Mouse (Mus musculus) forebrain, embryonic 10.5 days (tissue): ENCODE results near the gene Nfatc4. TPM values are rescaled to one million over a fixed set of nuclear protein-coding genes. Genes with fewer than 3 reads are reported as not detected.

Experiments
- DNase-seq: peaks from one replicate; pipeline ENCODE4 v3.0.0-alpha.2; 2017; ENCODE audit warnings: low spot score; ENCODE audit errors: extremely low spot score
- H3K27ac ChIP-seq: fragments of 300-500 bp; sonication (generic); 2 replicates; pipeline ENCODE4 v1.5.1; 2016; ENCODE audit warnings: mild to moderate bottlenecking
- H3K27me3 ChIP-seq: fragments of 300-500 bp; sonication (generic); 2 replicates; pipeline ENCODE4 v1.6.1; 2016; ENCODE audit warnings: mild to moderate bottlenecking; ENCODE audit not compliant: poor library complexity, severe bottlenecking
- H3K36me3 ChIP-seq: fragments of 300-500 bp; sonication (generic); replicated peaks from 2 replicates; pipeline ENCODE4 v1.6.1; 2016; ENCODE audit warnings: mild to moderate bottlenecking, moderate library complexity
- H3K4me1 ChIP-seq: fragments of 300-500 bp; sonication (generic); 2 replicates; pipeline ENCODE4 v1.6.1; 2016
- H3K4me3 ChIP-seq: fragments of 300-500 bp; sonication (generic); 2 replicates; pipeline ENCODE4 v1.5.1; 2016; ENCODE audit warnings: mild to moderate bottlenecking, moderate library complexity
- H3K9me3 ChIP-seq: fragments of 300-500 bp; sonication (generic); 2 replicates; pipeline ENCODE4 v1.6.1; 2016; ENCODE audit warnings: mild to moderate bottlenecking, moderate library complexity
- WGBS: fragments of 180-500 bp; shearing (Covaris S2); methylation state at CpG from one replicate; pipeline ENCODE4 v1.1.7; 2016; 5-methylcytosine and 5-hydroxymethylcytosine counted together
- polyA plus RNA-seq: library from polyadenylated mRNA; unstranded; fragments of >200 nt; fragmentation: Nextera tagmentation; extraction: Ambion mirVana; gene quantifications from 2 replicates; pipeline ENCODE4 v1.2.1, GENCODE M21; 2016

Gene Nfatc4
- polyA plus RNA-seq, 1 experiment from 2014 or later: 39.1 TPM

DNA sequence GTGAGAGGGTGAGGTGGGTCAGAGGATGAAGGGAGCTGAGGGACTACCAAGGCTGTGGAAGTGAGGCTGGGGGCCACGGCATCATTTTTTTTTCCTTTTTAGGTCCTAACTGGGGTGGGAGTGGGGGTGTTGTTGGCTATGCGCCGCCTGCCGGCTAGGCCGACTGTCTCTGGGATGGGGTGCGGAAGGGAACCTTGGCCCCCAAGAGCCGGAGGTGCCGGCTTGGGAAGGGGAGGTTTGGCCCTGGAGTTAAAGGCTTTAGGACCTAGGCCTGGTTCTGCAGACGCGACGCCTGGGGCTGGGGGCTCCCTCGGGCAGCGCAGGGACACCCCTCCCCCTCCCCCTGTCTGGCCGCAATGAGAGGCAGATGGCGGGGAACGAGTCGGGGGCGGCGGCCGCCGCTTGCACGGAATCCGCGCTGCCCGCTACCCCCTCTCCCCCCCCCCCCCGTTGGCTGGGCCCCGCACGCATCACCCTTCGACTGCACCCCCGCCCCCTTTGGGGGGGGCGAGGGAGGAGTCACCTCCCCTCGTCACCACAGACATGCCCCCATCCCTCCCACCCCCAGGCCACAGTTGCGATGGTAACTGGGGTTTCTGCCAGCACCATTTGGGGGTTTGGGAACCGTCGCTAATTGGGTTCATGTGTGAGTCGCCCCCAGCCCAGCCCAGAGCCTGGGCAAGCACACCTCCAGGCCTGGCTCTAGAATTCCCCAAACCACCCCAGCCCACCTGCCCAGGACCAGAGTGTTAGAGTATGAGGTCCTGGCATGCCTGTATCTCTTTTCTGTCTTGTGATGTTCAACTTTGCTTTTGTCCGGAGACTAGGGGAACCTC is 2.5 kb downstream of the Nfatc4 start:
- under 1% methylated on average over 24 of the region's 37 CpGs for WGBS
- peaks cover 74% of the 10 kb centered on the region for H3K4me1 ChIP-seq
- no peaks in the 10 kb centered on the region for H3K9me3 ChIP-seq
- peak overlapping the region; percentile 98 for H3K27ac ChIP-seq
- DNase-seq: peak; percentile 65
- H3K36me3 ChIP-seq: peaks cover 39% of the 10 kb centered on the region
- H3K27me3 ChIP-seq: peaks cover 37% of the 10 kb centered on the region
- H3K4me3 ChIP-seq: peak overlapping the region; percentile 72

GRCm38 (mm10) chr14:55826142-55826541 is 3.2 kb downstream of the Nfatc4 start:
- Histone ChIP-seq H3K27ac (peak overlapping the region; percentile 98), H3K9me3 (no peaks in the 10 kb centered on the region), H3K36me3 (peaks cover 46% of the 10 kb centered on the region), H3K4me1 (peaks cover 74% of the 10 kb centered on the region), H3K4me3 (peak overlapping the region; percentile 72), H3K27me3 (peaks cover 37% of the 10 kb centered on the region)
- 3% methylated on average over 15 of the region's 15 CpGs for WGBS
- peak; percentile 34 for DNase-seq

- no peaks in the 10 kb centered on the region for H3K9me3 ChIP-seq
- peak overlapping the region; percentile 98 for H3K27ac ChIP-seq
- DNase-seq: peak; percentile 45
- peaks cover 52% of the 10 kb centered on the region for H3K36me3 ChIP-seq
- WGBS: 8% methylated on average over 41 of the region's 41 CpGs
- H3K4me1 ChIP-seq: peaks cover 74% of the 10 kb centered on the region
- peaks cover 37% of the 10 kb centered on the region for H3K27me3 ChIP-seq
- H3K4me3 ChIP-seq: peak overlapping the region; percentile 72
Measured at GRCm38 (mm10) chr14:55826551-55827340, 3.8 kb downstream of the Nfatc4 start.

GRCm38 (mm10) chr14:55828716-55829263 is 5.8 kb downstream of the Nfatc4 start:
- Histone ChIP-seq H3K4me3 (peak overlapping the region; percentile 13; the same call in 1 of the 2 replicates), H3K4me1 (peaks cover 61% of the 10 kb centered on the region), H3K36me3 (peaks cover 69% of the 10 kb centered on the region), H3K27ac (0 out of 2 replicates have a peak overlapping the region, but pooled peaks have one; percentile 44), H3K27me3 (peaks cover 37% of the 10 kb centered on the region), H3K9me3 (no peaks in the 10 kb centered on the region)
- WGBS: 40% methylated on average over 3 of the region's 3 CpGs
- DNase-seq: no peak

- no peak for DNase-seq
- H3K9me3 ChIP-seq: no peaks in the 10 kb centered on the region
- H3K27ac ChIP-seq: no peak overlapping the region
- 90% methylated on average over 16 of the region's 16 CpGs for WGBS
- no peak overlapping the region for H3K4me3 ChIP-seq
- H3K27me3 ChIP-seq: peaks cover 37% of the 10 kb centered on the region
- H3K4me1 ChIP-seq: peaks cover 55% of the 10 kb centered on the region
- H3K36me3 ChIP-seq: peaks cover 74% of the 10 kb centered on the region
Measured at GRCm38 (mm10) chr14:55829854-55830253, 6.9 kb downstream of the Nfatc4 start.

- Histone ChIP-seq H3K27ac (no peak overlapping the region), H3K4me3 (no peak overlapping the region), H3K4me1 (peaks cover 55% of the 10 kb centered on the region), H3K9me3 (no peaks in the 10 kb centered on the region), H3K36me3 (peaks cover 74% of the 10 kb centered on the region), H3K27me3 (peaks cover 36% of the 10 kb centered on the region)
- DNase-seq: no peak
- WGBS: 86% methylated on average over 4 of the region's 4 CpGs
Measured at GRCm38 (mm10) chr14:55830331-55830730, 7.4 kb downstream of the Nfatc4 start.

DNA sequence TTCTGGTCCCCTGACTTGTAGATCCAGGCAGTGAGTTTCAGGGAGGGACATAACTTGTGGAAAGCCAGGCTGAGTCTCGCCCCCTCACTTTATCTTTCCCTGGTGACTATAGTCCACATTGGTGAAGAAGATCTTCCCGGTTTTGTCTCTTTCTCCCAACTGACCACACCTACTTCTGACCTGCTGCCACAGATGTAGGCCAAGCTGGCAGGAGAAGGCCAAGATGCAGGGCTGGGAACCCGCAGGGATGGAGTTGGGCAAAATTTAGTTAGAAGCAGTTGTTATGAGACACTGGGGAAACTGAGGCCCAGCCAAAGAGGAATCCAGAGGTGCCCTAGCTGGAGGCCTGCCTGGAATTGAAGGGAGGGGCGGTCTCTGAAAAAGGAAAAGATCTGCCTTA is 10.2 kb downstream of the Nfatc4 start:
- 88% methylated on average over 4 of the region's 4 CpGs for WGBS
- H3K36me3 ChIP-seq: peaks cover 58% of the 10 kb centered on the region
- no peak for DNase-seq

GRCm38 (mm10) chr14:55834808-55835533 is 12.0 kb downstream of the Nfatc4 start:
- Histone ChIP-seq H3K36me3 (peaks cover 39% of the 10 kb centered on the region), H3K27ac (no peak overlapping the region), H3K27me3 (no peaks in the 10 kb centered on the region), H3K9me3 (no peaks in the 10 kb centered on the region), H3K4me1 (peaks cover 29% of the 10 kb centered on the region), H3K4me3 (no peak overlapping the region)
- 78% methylated on average over 5 of the region's 5 CpGs for WGBS
- DNase-seq: no peak

More for the DNA sequence above, 10.2 kb downstream of the Nfatc4 start:
- Histone ChIP-seq H3K4me1 (peaks cover 36% of the 10 kb centered on the region), H3K9me3 (no peaks in the 10 kb centered on the region), H3K4me3 (no peak overlapping the region), H3K27ac (no peak overlapping the region), H3K27me3 (peaks cover 8% of the 10 kb centered on the region)

GRCm38 (mm10) chr14:55838312-55838711 is 15.4 kb downstream of the Nfatc4 start:
- H3K27ac ChIP-seq: no peak overlapping the region
- no peaks in the 10 kb centered on the region for H3K27me3 ChIP-seq
- H3K4me3 ChIP-seq: no peak overlapping the region
- peaks cover 8% of the 10 kb centered on the region; the same call in 1 of the 2 replicates for H3K36me3 ChIP-seq
- DNase-seq: no peak
- H3K9me3 ChIP-seq: no peaks in the 10 kb centered on the region
- 86% methylated on average over 5 of the region's 5 CpGs for WGBS
- peaks cover 38% of the 10 kb centered on the region for H3K4me1 ChIP-seq

- no peak overlapping the region for H3K27ac ChIP-seq
- H3K36me3 ChIP-seq: peaks cover 5% of the 10 kb centered on the region; the same call in 1 of the 2 replicates
- peaks cover 38% of the 10 kb centered on the region for H3K4me1 ChIP-seq
- H3K9me3 ChIP-seq: no peaks in the 10 kb centered on the region
- 90% methylated on average over 4 of the region's 4 CpGs for WGBS
- H3K4me3 ChIP-seq: no peak overlapping the region
- DNase-seq: no peak
- H3K27me3 ChIP-seq: no peaks in the 10 kb centered on the region
Measured at GRCm38 (mm10) chr14:55838740-55839139, 15.8 kb downstream of the Nfatc4 start.

GRCm38 (mm10) chr14:55840853-55841366 is 18.0 kb downstream of the Nfatc4 start:
- peaks cover 23% of the 10 kb centered on the region for H3K4me1 ChIP-seq
- no peak overlapping the region for H3K27ac ChIP-seq
- H3K4me3 ChIP-seq: no peak overlapping the region
- 80% methylated on average over 4 of the region's 4 CpGs for WGBS
- no peaks in the 10 kb centered on the region for H3K27me3 ChIP-seq
- H3K36me3 ChIP-seq: no peaks in the 10 kb centered on the region
- DNase-seq: no peak
- no peaks in the 10 kb centered on the region for H3K9me3 ChIP-seq

DNA sequence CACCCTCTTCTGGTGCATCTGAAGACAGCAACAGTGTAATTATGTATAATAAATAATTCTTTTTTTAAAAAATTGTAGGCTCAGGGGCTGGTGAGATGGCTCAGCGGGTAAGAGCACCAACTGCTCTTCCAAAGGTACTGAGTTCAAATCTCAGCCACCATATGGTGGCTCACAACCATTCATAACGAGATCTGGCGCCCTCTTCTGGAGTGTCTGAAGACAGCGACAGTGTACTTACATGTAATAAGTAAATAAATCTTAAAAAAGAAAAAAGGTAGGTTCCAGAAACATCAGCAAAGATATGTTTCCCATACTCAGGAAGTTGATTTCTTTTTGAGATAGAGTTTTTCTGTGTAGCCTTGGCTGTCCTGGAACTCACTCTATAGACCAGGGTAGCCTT is 19.9 kb downstream of the Nfatc4 start:
- Histone ChIP-seq H3K4me3 (no peak overlapping the region), H3K36me3 (no peaks in the 10 kb centered on the region), H3K27me3 (no peaks in the 10 kb centered on the region), H3K27ac (no peak overlapping the region), H3K4me1 (peaks cover 19% of the 10 kb centered on the region), H3K9me3 (no peaks in the 10 kb centered on the region)
- no peak for DNase-seq
- 80% methylated on average over 4 of the region's 4 CpGs for WGBS
